Mouse (Mus musculus): ENCODE measurements at regions not wholly inside any gene's neighbourhood (a gene's known extent, or its start where the extent isn't known, plus 50 kb on each side); places are given as distances from the start of the nearest gene placed in this dataset.
A peak's percentile ranks its signal among the peaks of the same experiment; 100 is the strongest.
"Not testable (repeated sequence)": the region's sequence is repeated elsewhere in the genome, so short reads cannot be mapped to it uniquely, and the experiment has no call there.

DNA sequence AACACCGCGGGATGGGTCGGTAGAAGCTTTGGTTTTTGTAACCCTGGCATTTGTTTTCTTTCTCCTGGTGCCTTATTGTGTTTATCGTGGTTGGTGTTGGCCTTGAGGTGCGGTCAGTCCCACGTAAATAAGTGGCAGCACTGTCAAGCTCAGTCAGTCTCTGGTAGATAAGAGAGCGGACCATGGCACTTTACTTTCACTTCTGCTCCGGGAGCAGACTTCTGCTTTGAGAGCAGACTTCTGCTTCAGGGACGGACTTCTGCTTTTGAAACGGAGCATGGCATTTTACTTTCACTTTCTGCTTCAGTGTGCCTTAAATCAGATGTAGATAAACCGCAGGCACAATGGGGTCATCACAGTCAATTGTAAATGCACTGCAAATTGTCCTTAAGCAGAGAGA lies 54.3 kb upstream of the Ccdc66 start:
- DNase-seq: peak; percentile 5 to 7

DNA sequence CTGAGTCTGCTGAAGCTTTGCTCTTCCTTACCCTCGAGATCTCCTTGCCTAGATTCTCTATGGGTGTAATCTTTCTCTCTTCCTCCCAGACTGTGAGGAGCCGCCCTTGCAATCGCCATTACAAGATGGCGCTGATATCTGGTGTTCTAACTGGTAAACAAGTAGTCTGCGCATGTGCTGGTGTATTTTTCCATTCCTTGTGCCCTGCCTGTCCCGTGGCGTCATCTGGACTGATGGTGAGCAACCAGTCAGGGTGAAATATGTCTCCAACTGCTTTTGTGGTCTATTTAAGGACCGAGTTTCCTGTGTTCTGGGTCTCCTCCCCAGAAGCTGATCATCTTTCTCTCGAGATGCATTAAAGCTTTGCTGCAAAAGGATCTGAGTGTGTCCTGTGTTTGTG lies 53.7 kb upstream of the Ccdc66 start:
- DNase-seq: not testable (repeated sequence)

DNA sequence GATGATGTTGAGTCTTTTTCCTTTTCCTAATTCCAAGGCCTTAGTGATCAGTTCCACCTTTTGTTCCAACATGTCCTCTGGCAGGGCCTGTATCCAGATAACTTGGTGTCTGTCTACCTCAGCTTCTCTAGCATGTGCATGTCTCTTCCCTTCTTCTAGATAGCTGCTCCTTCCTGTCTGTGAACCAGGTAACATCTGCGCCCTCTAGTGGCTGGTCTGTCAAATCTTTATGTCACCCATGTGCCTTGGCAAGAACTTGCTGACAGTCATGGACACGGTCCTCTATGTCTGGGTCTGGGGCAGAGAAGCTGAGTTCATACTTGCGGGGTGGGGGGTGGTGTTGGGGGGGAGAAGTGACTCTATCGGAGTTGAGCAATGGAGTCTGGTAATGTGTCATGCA lies 52.2 kb upstream of the Ccdc66 start:
- peak; percentile 71 to 80 for DNase-seq

DNA sequence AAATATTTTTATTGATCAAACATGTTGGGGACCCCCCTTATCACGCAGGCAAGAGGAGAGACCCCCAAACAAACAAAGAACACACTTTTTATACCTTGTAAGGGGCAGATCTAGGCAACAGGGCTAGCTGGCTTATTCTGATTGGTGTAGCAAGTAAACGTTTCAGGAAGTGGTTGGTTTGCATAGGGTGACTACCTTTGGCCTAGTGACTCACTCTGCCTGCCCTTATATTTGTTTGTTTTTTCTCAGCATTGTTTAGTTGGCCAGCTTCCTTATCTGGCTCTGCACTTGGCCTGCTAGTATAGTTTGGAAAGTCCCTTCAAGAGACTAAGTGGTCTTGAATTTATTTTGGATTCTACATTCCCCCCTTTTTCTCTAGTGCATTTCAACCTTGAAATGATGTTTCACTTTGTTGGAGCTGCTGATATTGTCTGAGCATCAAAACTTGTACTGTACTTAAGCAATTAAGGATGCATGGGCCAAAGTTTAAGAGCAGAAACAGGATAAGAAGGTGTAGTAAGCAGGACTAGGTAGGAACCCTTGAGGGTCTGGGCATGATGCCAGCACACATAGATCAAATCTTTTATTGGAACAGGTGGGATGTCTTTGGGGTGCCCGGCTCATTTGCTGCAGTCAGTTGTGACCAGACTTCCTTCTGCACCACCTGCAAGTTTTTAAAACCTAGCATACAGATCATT lies 50.7 kb upstream of the Ccdc66 start:
- no peak for DNase-seq

All from adrenal gland, postnatal 36 days (tissue).